Mouse (Mus musculus) embryo, embryonic 11 days (tissue): ENCODE results near the gene Tnfsfm13.

Experiments
- DNase-seq: peaks from one replicate; pipeline ENCODE4 v3.0.0-alpha.2; 2015

Gene Tnfsfm13

DNA sequence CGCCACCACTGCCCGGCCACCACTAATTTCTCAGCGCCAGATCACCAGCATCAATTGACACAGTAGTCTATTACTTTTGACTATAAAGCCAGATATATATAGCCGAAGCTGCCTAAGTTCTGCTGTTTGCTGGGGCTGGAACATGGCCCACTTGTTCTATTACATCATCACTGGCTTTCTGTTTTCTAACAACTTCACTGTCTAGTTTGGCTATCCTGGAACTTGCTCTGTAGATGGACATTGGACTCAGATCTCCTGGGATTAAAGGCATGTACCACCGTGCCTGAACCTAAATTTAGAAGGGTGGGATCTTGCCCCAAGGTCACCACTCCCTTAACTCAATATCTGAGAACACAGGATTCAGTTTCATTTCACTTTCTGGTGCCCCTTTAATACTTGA, 50.0 kb downstream of the Tnfsfm13 start:
- no peak for DNase-seq

DNA sequence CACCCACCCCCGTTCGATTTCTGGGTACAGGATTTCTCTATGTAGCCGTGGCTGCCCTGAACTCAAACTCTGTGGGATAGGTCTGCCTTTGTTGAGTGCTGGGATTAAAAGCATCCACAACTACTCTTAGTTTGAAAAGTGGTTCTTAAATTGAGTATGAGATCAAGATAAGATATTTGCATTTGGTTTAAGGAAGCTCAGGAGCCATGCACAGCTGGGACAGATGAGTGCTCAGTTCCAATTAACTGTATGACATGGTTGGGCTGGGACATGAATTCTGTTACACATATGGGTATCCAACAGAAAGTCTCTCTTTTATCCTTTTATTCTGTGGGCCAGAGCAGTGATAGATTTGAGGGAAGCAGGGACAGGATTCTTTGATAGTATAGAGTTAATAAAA, 60.4 kb downstream of the Tnfsfm13 start:
- DNase-seq = no peak

DNA sequence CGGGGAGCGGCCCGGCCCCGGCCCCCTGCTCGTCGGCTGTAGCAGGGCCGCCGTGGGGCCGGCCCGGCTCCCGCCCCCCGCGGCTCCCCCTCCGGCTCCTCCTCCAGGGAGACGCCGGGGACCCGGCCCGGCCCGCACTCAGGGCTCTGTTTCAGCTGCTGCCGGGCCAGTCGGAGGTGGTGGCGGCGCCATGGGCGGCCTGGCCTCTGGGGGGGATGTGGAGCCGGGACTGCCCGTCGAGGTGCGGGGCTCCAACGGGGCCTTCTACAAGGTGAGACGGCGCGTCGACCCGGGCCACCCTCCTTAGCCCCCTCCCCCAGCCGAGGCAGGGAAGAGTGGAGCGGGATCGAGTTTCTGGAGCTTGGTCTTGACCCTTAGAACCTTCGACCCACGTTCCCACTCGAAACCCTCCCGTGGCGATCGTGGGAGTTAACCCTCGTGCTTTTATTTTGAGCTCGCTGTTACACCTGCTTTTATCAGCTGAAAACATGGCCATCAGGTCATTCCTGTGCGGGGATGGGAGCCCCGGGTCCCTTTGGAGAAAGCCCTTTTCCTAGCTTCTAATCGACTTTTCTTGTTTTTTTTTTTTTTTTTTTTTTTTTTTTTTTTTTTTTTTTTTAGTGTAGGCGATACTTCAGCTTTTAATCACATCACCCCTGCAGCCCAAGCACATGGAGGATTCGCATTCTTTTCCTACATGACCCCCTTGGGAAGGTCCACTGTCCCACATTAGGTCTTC, 62.6 kb downstream of the Tnfsfm13 start:
- DNase-seq = no peak
